Mouse (Mus musculus) megakaryocyte, adult 5-6 weeks (primary cell): ENCODE data around the gene Spata18. TPM values are rescaled to one million over a fixed set of nuclear protein-coding genes. Genes with fewer than 3 reads are reported as not detected.

Source experiments
- ATAC-seq: 2 replicates; pipeline ENCODE4 v1.8.0; 2016; ENCODE audit warnings: mild to moderate bottlenecking, inconsistent platforms; ENCODE audit not compliant: poor library complexity, severe bottlenecking
- total RNA-seq, 2 experiments: library from RNA; stranded (forward) in 1 of 2; stranded (reverse) in 1 of 2; fragments of 153-499, 151-499 nt in 1 of 2; fragments of 221-1000, 200-1000 nt in 1 of 2; gene quantifications; 2 replicates each; pipeline versions ENCODE4 v1.2.3 to v1.2.4; 2015 to 2017

Spata18 gene
- total RNA-seq, 2 experiments from 2014 or later, result not detected

- ATAC-seq, result no peak
These were observed 53.1 kb downstream of the Spata18 start for GRCm38 (mm10) chr5:73704263-73704662.

GRCm38 (mm10) chr5:73704757-73705156, 53.6 kb downstream of the Spata18 start:
- no peak for ATAC-seq

- ATAC-seq, result no peak
These were observed 54.1 kb downstream of the Spata18 start for GRCm38 (mm10) chr5:73705290-73705689.

GRCm38 (mm10) chr5:73712852-73713251, 61.7 kb downstream of the Spata18 start:
- ATAC-seq, result no peak

- ATAC-seq, result no peak
These were observed 65.8 kb downstream of the Spata18 start for GRCm38 (mm10) chr5:73716941-73717340.

- ATAC-seq, result no peak
These were observed 70.6 kb downstream of the Spata18 start for GRCm38 (mm10) chr5:73721682-73722282.

GRCm38 (mm10) chr5:73725981-73726380, 74.8 kb downstream of the Spata18 start:
- ATAC-seq, result no peak

GRCm38 (mm10) chr5:73728651-73729050, 77.5 kb downstream of the Spata18 start:
- no peak for ATAC-seq

Other genes with a start within 250 kb of the Spata18 start
- not detected in 2 replicates for gene Cwh43, start 245.3 kb upstream of the Spata18 start, total RNA-seq (2015)
- not detected in 2 replicates for gene Cwh43, start 245.3 kb upstream of the Spata18 start, total RNA-seq (2017)
- gene Dcun1d4, start 170.4 kb upstream of the Spata18 start, total RNA-seq (2015), result 2.9 and 4.7 TPM in 2 replicates
- gene Dcun1d4, start 170.4 kb upstream of the Spata18 start, total RNA-seq (2017), result 1.5 and 3.0 TPM in 2 replicates
- gene Lrrc66, start 18.9 kb upstream of the Spata18 start, total RNA-seq (2015), result not detected in 2 replicates
- 0.11 TPM in 1 of 2 replicates, not detected in the other for gene Lrrc66, start 18.9 kb upstream of the Spata18 start, total RNA-seq (2017)
- 9.5 TPM in 2 replicates for gene Sgcb, start 3.6 kb upstream of the Spata18 start, total RNA-seq (2015)
- 4.5 and 4.6 TPM in 2 replicates for gene Sgcb, start 3.6 kb upstream of the Spata18 start, total RNA-seq (2017)